Mouse (Mus musculus) embryo, embryonic 11.5 days (tissue): ENCODE measurements around the gene Ing5.
A peak's percentile ranks its signal among the peaks of the same experiment; 100 is the strongest.
"Not testable (repeated sequence)": the region's sequence is repeated elsewhere in the genome, so short reads cannot be mapped to it uniquely, and the experiment has no call there.

Experiments used
- DNase-seq: peaks from one replicate; pipeline ENCODE4 v3.0.0-alpha.2; 2012; ENCODE audit warnings: low read depth, low spot score

Ing5 gene

GRCm38 (mm10) chr1:93803556-93804507 lies at the start of gene Ing5:
TSS of gene Ing5 (plus strand) at chr1:93803965.
- DNase-seq = peak; percentile 97

- peak; percentile 79 for DNase-seq
Observed at GRCm38 (mm10) chr1:93754573-93755290, 49.0 kb upstream of the Ing5 start, which contains the start of gene Thap4. TSS of gene Thap4 (minus strand) at chr1:93754864.

GRCm38 (mm10) chr1:93755291-93755610 lies 48.5 kb upstream of the Ing5 start:
- no peak for DNase-seq

- DNase-seq = no peak
Observed at GRCm38 (mm10) chr1:93755618-93756017, 48.1 kb upstream of the Ing5 start.

GRCm38 (mm10) chr1:93756154-93756553 lies 47.6 kb upstream of the Ing5 start:
- no peak for DNase-seq

- no peak for DNase-seq
Observed at GRCm38 (mm10) chr1:93760076-93760475, 43.7 kb upstream of the Ing5 start.

GRCm38 (mm10) chr1:93763531-93763930 lies 40.2 kb upstream of the Ing5 start:
- not testable (repeated sequence) for DNase-seq

GRCm38 (mm10) chr1:93764871-93765591 lies 38.7 kb upstream of the Ing5 start:
- DNase-seq = no peak

GRCm38 (mm10) chr1:93767600-93767999 lies 36.2 kb upstream of the Ing5 start:
- DNase-seq = no peak

GRCm38 (mm10) chr1:93769901-93770300 lies 33.9 kb upstream of the Ing5 start:
- DNase-seq = no peak

- DNase-seq = no peak
Observed at GRCm38 (mm10) chr1:93776686-93777085, 27.1 kb upstream of the Ing5 start.

GRCm38 (mm10) chr1:93786912-93787311 lies 16.9 kb upstream of the Ing5 start:
- no peak for DNase-seq

- no peak for DNase-seq
Observed at GRCm38 (mm10) chr1:93794526-93794925, 9.2 kb upstream of the Ing5 start.

- DNase-seq = no peak
Observed at GRCm38 (mm10) chr1:93795886-93796285, 7.9 kb upstream of the Ing5 start.

- DNase-seq = no peak
Observed at GRCm38 (mm10) chr1:93800670-93801503, 2.9 kb upstream of the Ing5 start.

- peak; percentile 90 for DNase-seq
Observed at GRCm38 (mm10) chr1:93801741-93802238, 2.0 kb upstream of the Ing5 start, which contains the start of gene Dtymk. TSS of gene Dtymk (minus strand) at chr1:93801934.

- DNase-seq = no peak
Observed at GRCm38 (mm10) chr1:93802771-93803170, 994 bp upstream of the Ing5 start.

- DNase-seq = no peak
Observed at GRCm38 (mm10) chr1:93804818-93805217, 1.1 kb downstream of the Ing5 start.

GRCm38 (mm10) chr1:93805221-93805951 lies 1.6 kb downstream of the Ing5 start:
- DNase-seq = no peak

GRCm38 (mm10) chr1:93808871-93809270 lies 5.1 kb downstream of the Ing5 start:
- no peak for DNase-seq
